Mouse (Mus musculus): ENCODE results near the gene Ephb6. TPM values are rescaled to one million over a fixed set of nuclear protein-coding genes. Genes with fewer than 3 reads are reported as not detected.

Ephb6 gene
- polyA plus RNA-seq, 1 experiment: not detected

DNA sequence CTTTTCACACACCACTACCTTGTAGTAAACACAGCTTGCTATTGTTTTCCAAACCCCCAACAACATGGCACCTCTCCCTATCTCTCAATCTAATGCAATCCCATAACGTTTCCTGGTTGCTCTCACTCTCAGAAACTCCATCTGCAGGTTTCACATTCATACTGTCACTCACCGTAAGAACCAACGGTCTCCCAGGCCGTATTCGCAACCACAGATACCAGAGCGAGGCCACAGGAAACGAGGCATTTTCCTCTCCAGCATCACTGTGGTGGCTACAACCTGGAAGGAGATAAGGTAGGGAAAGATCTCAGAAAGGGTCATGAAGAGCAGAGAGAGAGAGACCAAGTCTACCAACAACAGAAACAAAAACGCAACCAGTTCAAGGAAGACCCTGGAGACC lies 49.4 kb downstream of the Ephb6 start:
- H3K4me3 ChIP-seq (ENCODE audit: insufficient read depth, low read depth, low read length): no peak overlapping the region
- no peaks in the 10 kb centered on the region for H3K4me1 ChIP-seq (ENCODE audit: control insufficient read depth, insufficient read depth, low read length)
- no peak overlapping the region for H3K27ac ChIP-seq (ENCODE audit: insufficient read depth, low read depth, low read length)
- TF ChIP-seq POLR2A (IDR thresholded peaks at IDR 0.05; ENCODE audit: insufficient read depth, low read depth, low read length): no peak
- TF ChIP-seq CTCF (IDR thresholded peaks at IDR 0.05; ENCODE audit: insufficient read depth, low read depth, low read length): no peak
- WGBS: 90% methylated on average over 8 of the region's 8 CpGs

DNA sequence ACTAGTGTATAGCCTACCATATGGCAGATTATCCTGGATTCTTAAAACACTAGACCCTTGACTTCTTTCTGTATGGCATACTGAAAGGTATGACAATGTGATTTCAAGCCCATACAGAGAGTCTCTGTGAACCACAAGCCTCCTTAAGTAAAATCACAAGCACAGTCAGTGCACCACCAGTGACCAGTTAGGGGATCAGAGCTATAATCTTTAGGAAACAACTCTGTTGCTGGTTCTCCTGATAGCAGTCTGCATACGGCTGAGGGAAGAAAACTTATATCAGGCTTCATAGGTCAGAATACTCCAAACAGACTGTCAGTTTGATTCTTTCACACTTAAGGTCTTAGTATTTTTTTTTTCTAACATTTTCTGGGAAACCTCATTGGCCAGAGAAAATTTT lies 53.2 kb downstream of the Ephb6 start:
- TF ChIP-seq POLR2A (IDR thresholded peaks at IDR 0.05; ENCODE audit: insufficient read depth, low read depth, low read length) (no peak), CTCF (IDR thresholded peaks at IDR 0.05; ENCODE audit: insufficient read depth, low read depth, low read length) (no peak)
- Histone ChIP-seq H3K27ac (ENCODE audit: insufficient read depth, low read depth, low read length) (no peak overlapping the region), H3K4me1 (ENCODE audit: control insufficient read depth, insufficient read depth, low read length) (no peaks in the 10 kb centered on the region), H3K4me3 (ENCODE audit: insufficient read depth, low read depth, low read length) (no peak overlapping the region)
- WGBS: 93% methylated on average over 1 of the region's 1 CpGs

DNA sequence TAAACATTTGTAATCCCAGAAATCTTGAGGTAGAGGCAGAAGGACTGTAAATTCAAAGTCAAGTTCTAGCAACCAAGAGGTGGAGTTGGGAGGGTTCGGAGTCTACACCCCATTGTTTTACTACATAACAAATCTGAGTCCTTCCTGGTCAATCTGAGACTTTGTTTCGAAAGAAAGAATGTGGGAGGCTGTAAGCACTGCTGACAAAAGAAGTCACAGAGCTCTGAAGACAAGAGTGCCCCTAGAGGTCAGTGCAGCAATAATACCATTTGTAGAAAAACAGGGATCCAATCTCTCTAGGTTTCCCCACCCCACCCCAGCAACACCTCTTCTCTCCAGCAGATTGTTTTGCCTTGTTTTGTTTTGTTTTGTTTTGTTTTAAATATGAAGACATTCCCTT lies 57.0 kb downstream of the Ephb6 start:
- Histone ChIP-seq H3K4me3 (ENCODE audit: insufficient read depth, low read depth, low read length) (no peak overlapping the region), H3K4me1 (ENCODE audit: control insufficient read depth, insufficient read depth, low read length) (no peaks in the 10 kb centered on the region), H3K27ac (ENCODE audit: insufficient read depth, low read depth, low read length) (no peak overlapping the region)
- TF ChIP-seq CTCF (IDR thresholded peaks at IDR 0.05; ENCODE audit: insufficient read depth, low read depth, low read length) (no peak), POLR2A (IDR thresholded peaks at IDR 0.05; ENCODE audit: insufficient read depth, low read depth, low read length) (no peak)
- WGBS: 29% methylated on average over 2 of the region's 2 CpGs

Other genes starting within 250 kb of the Ephb6 start
- not detected in 2 replicates for gene Prss3, start 227.8 kb upstream of the Ephb6 start, polyA plus RNA-seq (2012; ENCODE audit: insufficient read depth, insufficient read length, low replicate concordance, missing spikeins)
- not detected in 2 replicates for gene Gm5771, start 213.1 kb upstream of the Ephb6 start, polyA plus RNA-seq (2012; ENCODE audit: insufficient read depth, insufficient read length, low replicate concordance, missing spikeins)
- not detected in 2 replicates for gene Gm10334, start 159.3 kb upstream of the Ephb6 start, polyA plus RNA-seq (2012; ENCODE audit: insufficient read depth, insufficient read length, low replicate concordance, missing spikeins)
- not detected in 2 replicates for gene Prss1, start 146.6 kb upstream of the Ephb6 start, polyA plus RNA-seq (2012; ENCODE audit: insufficient read depth, insufficient read length, low replicate concordance, missing spikeins)
- gene Prss2, start 83.7 kb upstream of the Ephb6 start, polyA plus RNA-seq (2012; ENCODE audit: insufficient read depth, insufficient read length, low replicate concordance, missing spikeins): not detected in 2 replicates
- not detected in 2 replicates for gene Trpv6, start 30.9 kb downstream of the Ephb6 start, polyA plus RNA-seq (2012; ENCODE audit: insufficient read depth, insufficient read length, low replicate concordance, missing spikeins)
- not detected in 2 replicates for gene Trpv5, start 75.3 kb downstream of the Ephb6 start, polyA plus RNA-seq (2012; ENCODE audit: insufficient read depth, insufficient read length, low replicate concordance, missing spikeins)
- gene Llcfc1, start 78.9 kb downstream of the Ephb6 start, polyA plus RNA-seq (2012; ENCODE audit: insufficient read depth, insufficient read length, low replicate concordance, missing spikeins): not detected in 2 replicates
- gene Kel, start 98.9 kb downstream of the Ephb6 start, polyA plus RNA-seq (2012; ENCODE audit: insufficient read depth, insufficient read length, low replicate concordance, missing spikeins): not detected in 2 replicates
- gene Olfr459, start 169.7 kb downstream of the Ephb6 start, polyA plus RNA-seq (2012; ENCODE audit: insufficient read depth, insufficient read length, low replicate concordance, missing spikeins): not detected in 2 replicates
- not detected in 2 replicates for gene Pip, start 242.1 kb downstream of the Ephb6 start, polyA plus RNA-seq (2012; ENCODE audit: insufficient read depth, insufficient read length, low replicate concordance, missing spikeins)
- gene Sval2, start 247.5 kb downstream of the Ephb6 start, polyA plus RNA-seq (2012; ENCODE audit: insufficient read depth, insufficient read length, low replicate concordance, missing spikeins): not detected in 2 replicates

All from olfactory bulb, adult 2 months (tissue).